In genomic region chr5:96375391-96375831, GRCm38 (mm10) we compare ENCODE assay signal across 9 mouse cellular contexts. TPM values are rescaled to one million over a fixed set of nuclear protein-coding genes. Genes with fewer than 3 reads are reported as not detected.
DNase-seq lines count a peak whose midpoint lies in the region; ATAC-seq and TF ChIP-seq lines count a peak whose summit lies in the region.
"Had no signal": no experiment of that assay in that cellular context is flagged by ENCODE, and none has a peak within 500 bp of the region (broad histone marks: within the 10 kb centered on the region; RNA-seq: fewer than 3 reads in every experiment).

No protein-coding gene starts in this region.

- no peak for TF ChIP-seq CTCF in kidney, postnatal 0 days (IDR thresholded peaks at IDR 0.05; ENCODE audit: low read depth)

- DNase-seq in heart, postnatal 4 days = no peak
- DNase-seq in kidney, postnatal 0 days (ENCODE audit: low spot score) = peak; percentile 70
- no peak for DNase-seq in gastrocnemius, postnatal 10 days
- DNase-seq in layer of hippocampus, adult 9-11 months = no peak
- no peak for DNase-seq in T-cell, adult 2 months (ENCODE audit: low spot score)

- H3K36me3 ChIP-seq in heart, embryonic 15.5 days = no peaks in the 10 kb centered on the region
- H3K36me3 ChIP-seq in embryonic facial prominence, embryonic 13.5 days = no peaks in the 10 kb centered on the region
- no peaks in the 10 kb centered on the region for H3K36me3 ChIP-seq in kidney, postnatal 0 days (ENCODE audit: insufficient read depth, low read length)
- H3K36me3 ChIP-seq in neural tube, embryonic 12.5 days = no peaks in the 10 kb centered on the region

- no peak overlapping the region for H3K27ac ChIP-seq in heart, embryonic 15.5 days
- H3K27ac ChIP-seq in embryonic facial prominence, embryonic 13.5 days = no peak overlapping the region
- H3K27ac ChIP-seq in kidney, postnatal 0 days = peak overlapping the region; percentile 77
- no peak overlapping the region for H3K27ac ChIP-seq in neural tube, embryonic 12.5 days

- peaks cover 26% of the 10 kb centered on the region for H3K4me1 ChIP-seq in heart, embryonic 15.5 days (replicated peaks)
- H3K4me1 ChIP-seq in embryonic facial prominence, embryonic 13.5 days = peaks cover 17% of the 10 kb centered on the region
- H3K4me1 ChIP-seq in kidney, postnatal 0 days (replicated peaks; ENCODE audit: insufficient read depth, low read length) = peaks cover 5% of the 10 kb centered on the region; the same call in 1 of the 2 replicates
- peaks cover 12% of the 10 kb centered on the region for H3K4me1 ChIP-seq in neural tube, embryonic 12.5 days

- no peaks in the 10 kb centered on the region for H3K9me3 ChIP-seq in heart, embryonic 15.5 days (replicated peaks)
- no peaks in the 10 kb centered on the region for H3K9me3 ChIP-seq in embryonic facial prominence, embryonic 13.5 days
- no peaks in the 10 kb centered on the region for H3K9me3 ChIP-seq in kidney, postnatal 0 days (replicated peaks; ENCODE audit: low read length)
- no peaks in the 10 kb centered on the region for H3K9me3 ChIP-seq in neural tube, embryonic 12.5 days

- ATAC-seq in heart, embryonic 15.5 days (replicated peaks; ENCODE audit: insufficient number of reproducible peaks, insufficient read depth, low FRiP score, low read depth) = no peak
- no peak for ATAC-seq in embryonic facial prominence, embryonic 13.5 days (ENCODE audit: insufficient number of reproducible peaks, insufficient read depth, low FRiP score, low TSS enrichment, low read depth)
- 0 out of 2 replicates have a peak, but pooled peaks have one; percentile 12 for ATAC-seq in kidney, postnatal 0 days (replicated peaks; ENCODE audit: low FRiP score, low read depth)
- ATAC-seq in neural tube, embryonic 12.5 days (ENCODE audit: low FRiP score, low read depth) = no peak

- peak overlapping the region; percentile 69 for H3K4me3 ChIP-seq in heart, embryonic 15.5 days
- H3K4me3 ChIP-seq in embryonic facial prominence, embryonic 13.5 days = peak overlapping the region; percentile 71
- H3K4me3 ChIP-seq in kidney, postnatal 0 days (replicated peaks; ENCODE audit: low read depth, low read length) = peak overlapping the region; percentile 51
- peak overlapping the region; percentile 54 for H3K4me3 ChIP-seq in neural tube, embryonic 12.5 days

- WGBS in heart, embryonic 15.5 days = 1% methylated on average over 14 of the region's 17 CpGs
- under 1% methylated on average over 10 of the region's 17 CpGs for WGBS in embryonic facial prominence, embryonic 13.5 days
- WGBS in kidney, postnatal 0 days = 1% methylated on average over 12 of the region's 17 CpGs
- 2% methylated on average over 7 of the region's 17 CpGs for WGBS in neural tube, embryonic 12.5 days

- peak overlapping the region; percentile 85 for H3K4me2 ChIP-seq in heart, embryonic 15.5 days
- H3K4me2 ChIP-seq in embryonic facial prominence, embryonic 13.5 days = peak overlapping the region; percentile 91
- peak overlapping the region; percentile 92 for H3K4me2 ChIP-seq in kidney, postnatal 0 days (ENCODE audit: low read length)
- H3K4me2 ChIP-seq in neural tube, embryonic 12.5 days (replicated peaks) = peak overlapping the region; percentile 96

- peak overlapping the region; percentile 64 for H3K9ac ChIP-seq in heart, embryonic 15.5 days
- peak overlapping the region; percentile 75 for H3K9ac ChIP-seq in embryonic facial prominence, embryonic 13.5 days
- peak overlapping the region; percentile 59 for H3K9ac ChIP-seq in kidney, postnatal 0 days (ENCODE audit: low read depth, low read length)
- peak overlapping the region; percentile 48 for H3K9ac ChIP-seq in neural tube, embryonic 12.5 days

- no peaks in the 10 kb centered on the region for H3K27me3 ChIP-seq in heart, embryonic 15.5 days
- H3K27me3 ChIP-seq in embryonic facial prominence, embryonic 13.5 days = peaks cover 19% of the 10 kb centered on the region
- H3K27me3 ChIP-seq in kidney, postnatal 0 days (ENCODE audit: insufficient read depth, low read length) = no peaks in the 10 kb centered on the region
- peaks cover 5% of the 10 kb centered on the region; the same call in 1 of the 2 replicates for H3K27me3 ChIP-seq in neural tube, embryonic 12.5 days (replicated peaks)

RNA-seq across cellular contexts. Expression of gene Fras1, which starts 1.7 kb away (rescaled TPM):
- polyA plus RNA-seq in heart, embryonic 15.5 days (2015; fragmentation: Nextera tagmentation; extraction: Ambion mirVana) = 12.1 and 14.7 TPM in 2 replicates
- total RNA-seq in heart, postnatal 4 days (2021) = 10 to 100 TPM; 20.9 to 27.2 TPM
- 19.8 and 22.4 TPM in 2 replicates for polyA plus RNA-seq in embryonic facial prominence, embryonic 13.5 days (2015; fragmentation: Nextera tagmentation; extraction: Ambion mirVana)
- polyA plus RNA-seq in kidney, postnatal 0 days (2015; fragmentation: Nextera tagmentation; extraction: Ambion mirVana) = 15.8 and 19.6 TPM in 2 replicates
- polyA plus RNA-seq in neural tube, embryonic 12.5 days (2016; fragmentation: Nextera tagmentation; extraction: Ambion mirVana) = 4.9 and 6.4 TPM in 2 replicates
- total RNA-seq in gastrocnemius, postnatal 10 days (2021) = 10 to 100 TPM; 22.8 to 30.6 TPM
- total RNA-seq: common myeloid progenitor, adult 5-6 weeks had no signal
